Mouse (Mus musculus) midbrain, embryonic 11.5 days (tissue): ENCODE data around the gene Akap5. TPM values are rescaled to one million over a fixed set of nuclear protein-coding genes. Genes with fewer than 3 reads are reported as not detected.

ENCODE experiments used
- ATAC-seq: fragments of 200-750 bp; cut with Nextera tagmentation; 2 replicates; pipeline ENCODE4 v1.8.0; 2017; ENCODE audit warnings: moderate TSS enrichment, moderate library complexity; ENCODE audit not compliant: low FRiP score
- DNase-seq: peaks from one replicate; pipeline ENCODE4 v3.0.0; 2015; ENCODE audit warnings: low spot score; ENCODE audit errors: missing footprints
- H3K27ac ChIP-seq: fragments of 300-500 bp; sonication (generic); 2 replicates; pipeline ENCODE4 v1.5.1; 2014; ENCODE audit warnings: low read depth, low read length
- H3K27me3 ChIP-seq: fragments of 300-500 bp; sonication (generic); 2 replicates; pipeline ENCODE4 v1.6.1; 2014; ENCODE audit warnings: mild to moderate bottlenecking, low read length, moderate library complexity, mixed read lengths; ENCODE audit not compliant: control insufficient read depth, insufficient read depth
- H3K36me3 ChIP-seq: fragments of 300-500 bp; sonication (generic); 2 replicates; pipeline ENCODE4 v1.6.1; 2014; ENCODE audit warnings: mild to moderate bottlenecking, low read length, moderate library complexity, mixed read lengths; ENCODE audit not compliant: control insufficient read depth, insufficient read depth
- H3K4me1 ChIP-seq: fragments of 300-500 bp; sonication (generic); 2 replicates; pipeline ENCODE4 v1.6.1; 2014; ENCODE audit warnings: low read length; ENCODE audit not compliant: control insufficient read depth, insufficient read depth
- H3K4me2 ChIP-seq: fragments of 300-500 bp; sonication (generic); 2 replicates; pipeline ENCODE4 v1.6.1; 2014; ENCODE audit warnings: mild to moderate bottlenecking, moderate library complexity
- H3K4me3 ChIP-seq: fragments of 300-500 bp; sonication (generic); 2 replicates; pipeline ENCODE4 v1.5.1; 2014; ENCODE audit warnings: low read depth, low read length
- H3K9ac ChIP-seq: fragments of 300-500 bp; sonication (generic); 2 replicates; pipeline ENCODE4 v1.6.1; 2014; ENCODE audit warnings: low read length
- H3K9me3 ChIP-seq: fragments of 300-500 bp; sonication (generic); 2 replicates; pipeline ENCODE4 v1.6.1; 2016; ENCODE audit warnings: low read length; ENCODE audit not compliant: control insufficient read depth
- WGBS: fragments of 180-500 bp; shearing (Covaris S2); extraction: QIAGEN DNeasy Blood & Tissue Kit; methylation state at CpG from one replicate; pipeline ENCODE4 v1.1.7; 2014; 5-methylcytosine and 5-hydroxymethylcytosine counted together
- polyA plus RNA-seq: library from polyadenylated mRNA; unstranded; fragments of >200 nt; fragmentation: Nextera tagmentation; extraction: Ambion mirVana; gene quantifications from 2 replicates; pipeline ENCODE4 v1.2.1, GENCODE M21; 2014

Akap5 gene
- 4.1 TPM in 2 replicates for polyA plus RNA-seq

GRCm38 (mm10) chr12:76324679-76325431 lies at the start of gene Akap5:
Gene Akap5, plus strand, starts transcription at chr12:76324891.
- DNase-seq (peak; percentile 98), ATAC-seq (peak; percentile 99)
- H3K27me3 ChIP-seq = peaks cover 5% of the 10 kb centered on the region; the same call in 1 of the 2 replicates
- H3K9me3 ChIP-seq = no peaks in the 10 kb centered on the region
- peak within 1 kb of the TSS; percentile 74 for H3K4me2 ChIP-seq
- H3K9ac ChIP-seq = peak within 1 kb of the TSS; percentile 68
- peak within 1 kb of the TSS; percentile 50 for H3K4me3 ChIP-seq
- WGBS = 2% methylated on average over 53 of the region's 53 CpGs
- peaks cover 5% of the 10 kb centered on the region; the same call in 1 of the 2 replicates for H3K4me1 ChIP-seq
- H3K27ac ChIP-seq = no peak within 1 kb of the TSS
- no peaks in the 10 kb centered on the region for H3K36me3 ChIP-seq

GRCm38 (mm10) chr12:76278209-76278608 lies 46.5 kb upstream of the Akap5 start:
- Histone ChIP-seq H3K9ac (no peak overlapping the region), H3K27ac (no peak overlapping the region), H3K4me2 (no peak overlapping the region), H3K4me1 (no peaks in the 10 kb centered on the region), H3K27me3 (no peaks in the 10 kb centered on the region), H3K9me3 (no peaks in the 10 kb centered on the region), H3K36me3 (no peaks in the 10 kb centered on the region; the same call in 1 of the 2 replicates), H3K4me3 (no peak overlapping the region)
- ATAC-seq (no peak), DNase-seq (no peak)
- 77% methylated on average over 6 of the region's 6 CpGs for WGBS

GRCm38 (mm10) chr12:76280556-76280955 lies 44.1 kb upstream of the Akap5 start:
- no peak overlapping the region for H3K27ac ChIP-seq
- no peaks in the 10 kb centered on the region for H3K27me3 ChIP-seq
- DNase-seq (no peak), ATAC-seq (no peak)
- no peaks in the 10 kb centered on the region for H3K4me1 ChIP-seq
- H3K4me3 ChIP-seq = no peak overlapping the region
- 89% methylated on average over 9 of the region's 9 CpGs for WGBS
- no peaks in the 10 kb centered on the region; the same call in 1 of the 2 replicates for H3K36me3 ChIP-seq
- H3K9ac ChIP-seq = no peak overlapping the region
- H3K9me3 ChIP-seq = no peaks in the 10 kb centered on the region
- no peak overlapping the region for H3K4me2 ChIP-seq

DNA sequence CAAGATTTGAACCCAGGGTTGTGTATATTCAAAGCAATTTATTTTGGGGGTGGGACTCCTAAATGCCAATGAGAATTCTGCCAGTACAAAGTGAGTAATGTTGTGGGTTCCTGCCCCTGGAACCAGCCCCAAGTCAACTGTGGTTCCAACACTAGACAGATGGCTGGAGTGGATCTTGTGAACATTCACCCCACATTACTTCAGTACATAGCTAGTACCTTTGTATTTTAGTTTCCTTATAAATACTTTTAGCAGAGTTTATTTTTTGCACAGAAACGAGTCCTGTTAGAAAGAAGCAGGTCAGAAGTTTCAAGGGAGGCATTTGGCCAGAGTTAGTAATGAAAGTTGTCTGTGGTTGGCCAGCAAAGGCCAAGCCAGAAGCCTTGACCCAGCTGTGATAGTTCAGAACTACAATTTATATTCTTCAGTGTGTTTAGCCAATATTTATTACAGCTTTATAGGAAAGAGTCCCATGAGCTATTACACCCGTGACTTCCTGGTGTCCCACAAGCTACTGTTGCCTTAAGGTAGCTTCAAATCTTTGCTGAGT lies 43.5 kb upstream of the Akap5 start:
- no peaks in the 10 kb centered on the region for H3K4me1 ChIP-seq
- ATAC-seq = no peak
- no peak overlapping the region for H3K27ac ChIP-seq
- no peak overlapping the region for H3K4me3 ChIP-seq
- 88% methylated on average over 2 of the region's 2 CpGs for WGBS
- DNase-seq = no peak
- H3K4me2 ChIP-seq = no peak overlapping the region
- H3K9me3 ChIP-seq = no peaks in the 10 kb centered on the region
- H3K36me3 ChIP-seq = no peaks in the 10 kb centered on the region; the same call in 1 of the 2 replicates
- H3K27me3 ChIP-seq = no peaks in the 10 kb centered on the region
- H3K9ac ChIP-seq = no peak overlapping the region

- DNase-seq (no peak), ATAC-seq (no peak)
- Histone ChIP-seq H3K4me2 (no peak overlapping the region), H3K27me3 (no peaks in the 10 kb centered on the region), H3K9me3 (no peaks in the 10 kb centered on the region), H3K9ac (no peak overlapping the region), H3K4me1 (no peaks in the 10 kb centered on the region), H3K27ac (no peak overlapping the region), H3K36me3 (no peaks in the 10 kb centered on the region; the same call in 1 of the 2 replicates), H3K4me3 (no peak overlapping the region)
- WGBS = 85% methylated on average over 4 of the region's 4 CpGs
Measured at GRCm38 (mm10) chr12:76282132-76282531, 42.6 kb upstream of the Akap5 start.

DNA sequence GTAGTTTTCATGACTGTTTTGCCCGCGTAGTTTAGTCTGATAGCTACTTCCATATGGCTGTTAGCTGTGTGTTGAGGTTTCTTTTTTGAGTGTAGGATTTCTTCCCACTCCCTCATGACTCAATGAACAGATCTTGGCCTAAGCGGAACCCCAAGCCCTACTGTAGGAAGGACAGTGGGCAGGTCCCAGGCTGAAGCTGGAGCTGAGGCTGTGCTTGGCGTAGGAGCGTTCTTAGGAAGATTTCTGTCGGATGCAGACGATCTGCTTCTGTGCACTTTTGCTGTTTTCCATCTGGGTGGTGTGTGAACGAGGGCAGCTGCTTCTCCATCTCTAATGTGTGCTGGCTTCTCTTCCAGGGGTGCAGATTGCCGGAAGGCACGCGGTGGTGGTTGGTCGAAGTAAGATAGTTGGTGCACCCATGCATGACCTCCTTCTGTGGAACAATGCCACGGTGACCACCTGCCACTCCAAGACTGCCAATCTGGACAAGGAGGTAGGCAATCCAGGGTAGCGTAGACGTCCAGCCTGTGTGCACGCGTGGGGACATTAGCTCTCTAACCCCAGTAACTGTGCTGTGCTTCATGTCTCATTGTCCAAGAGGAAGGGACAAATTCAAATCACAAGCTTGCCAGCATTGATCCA lies 42.0 kb upstream of the Akap5 start:
- 92% methylated on average over 17 of the region's 17 CpGs for WGBS
- H3K36me3 ChIP-seq = no peaks in the 10 kb centered on the region; the same call in 1 of the 2 replicates

DNA sequence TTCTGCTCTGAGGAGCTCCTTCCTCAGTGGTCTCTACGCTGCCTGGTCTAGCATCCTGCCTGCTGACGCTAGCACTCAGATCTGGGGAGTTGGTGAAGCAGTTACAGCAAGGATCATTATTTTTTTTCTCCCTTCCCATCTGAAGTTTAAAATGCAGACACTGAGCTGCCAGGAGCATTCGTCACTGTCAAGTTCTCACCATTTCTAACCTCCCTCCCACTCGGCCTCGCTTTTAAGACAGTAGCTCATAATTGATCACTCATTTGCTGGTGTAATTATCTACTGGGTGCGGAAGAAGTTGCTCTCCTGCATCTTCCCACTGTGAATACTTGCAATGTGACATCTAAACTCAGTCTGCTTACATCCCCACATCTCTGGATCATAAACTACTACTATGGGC lies 39.3 kb upstream of the Akap5 start:
- Histone ChIP-seq H3K27me3 (no peaks in the 10 kb centered on the region), H3K9ac (no peak overlapping the region), H3K4me1 (0 out of 2 replicates have a peak, but pooled peaks cover 2% of the 10 kb centered on the region), H3K36me3 (no peaks in the 10 kb centered on the region), H3K27ac (no peak overlapping the region), H3K9me3 (no peaks in the 10 kb centered on the region), H3K4me2 (no peak overlapping the region), H3K4me3 (no peak overlapping the region)
- no peak for DNase-seq
- WGBS = 97% methylated on average over 6 of the region's 6 CpGs
- no peak for ATAC-seq

More for the DNA sequence above, 42.0 kb upstream of the Akap5 start:
- ATAC-seq (no peak), DNase-seq (no peak)
- Histone ChIP-seq H3K4me2 (no peak overlapping the region), H3K4me1 (no peaks in the 10 kb centered on the region), H3K27me3 (no peaks in the 10 kb centered on the region), H3K9ac (no peak overlapping the region), H3K9me3 (no peaks in the 10 kb centered on the region), H3K27ac (no peak overlapping the region), H3K4me3 (no peak overlapping the region)

- WGBS = 53% methylated on average over 8 of the region's 8 CpGs
- Histone ChIP-seq H3K27me3 (no peaks in the 10 kb centered on the region), H3K4me2 (no peak overlapping the region), H3K9ac (no peak overlapping the region), H3K4me1 (0 out of 2 replicates have a peak, but pooled peaks cover 2% of the 10 kb centered on the region), H3K4me3 (no peak overlapping the region), H3K36me3 (peaks cover 8% of the 10 kb centered on the region), H3K27ac (peak overlapping the region; percentile 69), H3K9me3 (no peaks in the 10 kb centered on the region)
- ATAC-seq = no peak
- DNase-seq = peak; percentile 83
Measured at GRCm38 (mm10) chr12:76287986-76288385, 36.7 kb upstream of the Akap5 start.

- DNase-seq (no peak), ATAC-seq (peak; percentile 67; the same call in 1 of the 2 replicates)
- no peak overlapping the region for H3K27ac ChIP-seq
- H3K9me3 ChIP-seq = no peaks in the 10 kb centered on the region
- 0 out of 2 replicates have a peak, but pooled peaks cover 2% of the 10 kb centered on the region for H3K4me1 ChIP-seq
- H3K4me2 ChIP-seq = no peak overlapping the region
- H3K36me3 ChIP-seq = peaks cover 8% of the 10 kb centered on the region
- no peaks in the 10 kb centered on the region for H3K27me3 ChIP-seq
- no peak overlapping the region for H3K4me3 ChIP-seq
- no peak overlapping the region for H3K9ac ChIP-seq
- 70% methylated on average over 5 of the region's 5 CpGs for WGBS
Measured at GRCm38 (mm10) chr12:76288494-76288893, 36.2 kb upstream of the Akap5 start.
